ENCODE assay signal across 10 mouse cellular contexts in genomic region chr5:110982436-110982835, GRCm38 (mm10).
DNase-seq lines count a peak whose midpoint lies in the region; ATAC-seq lines count a peak whose summit lies in the region.
"Had no signal": no experiment of that assay in that cellular context is flagged by ENCODE, and none has a peak within 500 bp of the region (broad histone marks: within the 10 kb centered on the region; RNA-seq: fewer than 3 reads in every experiment).

No protein-coding gene starts in this region.

- H3K27ac ChIP-seq in forebrain, embryonic 15.5 days (replicated peaks) = peak overlapping the region; percentile 94; the same call in 1 of the 2 replicates
- H3K27ac ChIP-seq in forebrain, embryonic 12.5 days = no peak overlapping the region
- H3K27ac ChIP-seq in midbrain, embryonic 14.5 days (replicated peaks; ENCODE audit: low read depth, low read length) = no peak overlapping the region
- H3K27ac ChIP-seq: limb, embryonic 13.5 days had no signal

- H3K36me3 ChIP-seq in forebrain, embryonic 15.5 days = no peaks in the 10 kb centered on the region
- H3K36me3 ChIP-seq in forebrain, embryonic 12.5 days (replicated peaks) = no peaks in the 10 kb centered on the region
- no peaks in the 10 kb centered on the region for H3K36me3 ChIP-seq in midbrain, embryonic 14.5 days (ENCODE audit: control insufficient read depth, insufficient read depth, low read length)

- ATAC-seq in forebrain, embryonic 15.5 days (replicated peaks) = no peak
- no peak for ATAC-seq in forebrain, embryonic 12.5 days (ENCODE audit: low FRiP score)
- no peak for ATAC-seq in midbrain, embryonic 14.5 days (ENCODE audit: low FRiP score, low TSS enrichment)
- ATAC-seq: intestine, embryonic 16.5 days had no signal

- H3K9ac ChIP-seq in forebrain, embryonic 15.5 days (replicated peaks) = peak overlapping the region; percentile 14; the same call in 1 of the 2 replicates
- no peak overlapping the region for H3K9ac ChIP-seq in forebrain, embryonic 12.5 days
- no peak overlapping the region; the same call in 1 of the 2 replicates for H3K9ac ChIP-seq in midbrain, embryonic 14.5 days (replicated peaks; ENCODE audit: low read length)
- H3K9ac ChIP-seq: limb, embryonic 13.5 days had no signal

- H3K4me3 ChIP-seq in forebrain, embryonic 15.5 days = peak overlapping the region; percentile 66
- no peak overlapping the region for H3K4me3 ChIP-seq in forebrain, embryonic 12.5 days (replicated peaks)
- H3K4me3 ChIP-seq in midbrain, embryonic 14.5 days (replicated peaks; ENCODE audit: low read depth, low read length) = peak overlapping the region; percentile 72
- H3K4me3 ChIP-seq: limb, embryonic 13.5 days had no signal

- peaks cover 69% of the 10 kb centered on the region for H3K4me1 ChIP-seq in forebrain, embryonic 15.5 days
- peaks cover 43% of the 10 kb centered on the region for H3K4me1 ChIP-seq in forebrain, embryonic 12.5 days
- peaks cover 30% of the 10 kb centered on the region for H3K4me1 ChIP-seq in midbrain, embryonic 14.5 days (ENCODE audit: control insufficient read depth, insufficient read depth, low read length)

- 64% methylated on average over 3 of the region's 3 CpGs for WGBS in forebrain, embryonic 15.5 days
- WGBS in forebrain, embryonic 12.5 days = 59% methylated on average over 3 of the region's 3 CpGs
- 58% methylated on average over 3 of the region's 3 CpGs for WGBS in midbrain, embryonic 14.5 days

- no peaks in the 10 kb centered on the region for H3K9me3 ChIP-seq in forebrain, embryonic 15.5 days
- no peaks in the 10 kb centered on the region for H3K9me3 ChIP-seq in forebrain, embryonic 12.5 days
- no peaks in the 10 kb centered on the region for H3K9me3 ChIP-seq in midbrain, embryonic 14.5 days (ENCODE audit: control insufficient read depth, low read length)
- H3K9me3 ChIP-seq: limb, embryonic 13.5 days had no signal

- peak; percentile 16 to 22 for DNase-seq in kidney, postnatal 36 days
- no peak for DNase-seq in kidney, adult 11 months
- DNase-seq in brain, adult 2 months (ENCODE audit: low read depth, low spot score) = peak; percentile 73
- peak; percentile 63 for DNase-seq in midbrain, embryonic 14.5 days
- no peak for DNase-seq in right cerebral cortex, adult 2 months (ENCODE audit: low spot score in 2 of 2)
- DNase-seq in thymus, postnatal 25 days = no peak

- peak overlapping the region; percentile 78 for H3K4me2 ChIP-seq in forebrain, embryonic 15.5 days (replicated peaks)
- H3K4me2 ChIP-seq in forebrain, embryonic 12.5 days = no peak overlapping the region
- H3K4me2 ChIP-seq in midbrain, embryonic 14.5 days (ENCODE audit: low read length) = peak overlapping the region; percentile 92
- H3K4me2 ChIP-seq: limb, embryonic 13.5 days had no signal

- H3K27me3 ChIP-seq in forebrain, embryonic 15.5 days = no peaks in the 10 kb centered on the region
- H3K27me3 ChIP-seq in forebrain, embryonic 12.5 days = peaks cover 4% of the 10 kb centered on the region; the same call in 1 of the 2 replicates
- no peaks in the 10 kb centered on the region for H3K27me3 ChIP-seq in midbrain, embryonic 14.5 days (ENCODE audit: control insufficient read depth, insufficient read depth, low read length)
- H3K27me3 ChIP-seq: limb, embryonic 13.5 days had no signal

Comparison
In these comparisons a context has a peak if more than half of its experiments do, and no peak if none do; other contexts are left out.
1. DNase-seq: peak in kidney, postnatal 36 days (2 of 2), brain, adult 2 months (single experiment) and midbrain, embryonic 14.5 days (single experiment); none in kidney, adult 11 months (single experiment), right cerebral cortex, adult 2 months (0 of 2) and thymus, postnatal 25 days (single experiment).